Mouse (Mus musculus): ENCODE measurements around the gene Itgav. TPM values are rescaled to one million over a fixed set of nuclear protein-coding genes. Genes with fewer than 3 reads are reported as not detected.

Itgav gene
- polyA plus RNA-seq, 1 experiment from 2014 or later = 76.1 TPM

DNA sequence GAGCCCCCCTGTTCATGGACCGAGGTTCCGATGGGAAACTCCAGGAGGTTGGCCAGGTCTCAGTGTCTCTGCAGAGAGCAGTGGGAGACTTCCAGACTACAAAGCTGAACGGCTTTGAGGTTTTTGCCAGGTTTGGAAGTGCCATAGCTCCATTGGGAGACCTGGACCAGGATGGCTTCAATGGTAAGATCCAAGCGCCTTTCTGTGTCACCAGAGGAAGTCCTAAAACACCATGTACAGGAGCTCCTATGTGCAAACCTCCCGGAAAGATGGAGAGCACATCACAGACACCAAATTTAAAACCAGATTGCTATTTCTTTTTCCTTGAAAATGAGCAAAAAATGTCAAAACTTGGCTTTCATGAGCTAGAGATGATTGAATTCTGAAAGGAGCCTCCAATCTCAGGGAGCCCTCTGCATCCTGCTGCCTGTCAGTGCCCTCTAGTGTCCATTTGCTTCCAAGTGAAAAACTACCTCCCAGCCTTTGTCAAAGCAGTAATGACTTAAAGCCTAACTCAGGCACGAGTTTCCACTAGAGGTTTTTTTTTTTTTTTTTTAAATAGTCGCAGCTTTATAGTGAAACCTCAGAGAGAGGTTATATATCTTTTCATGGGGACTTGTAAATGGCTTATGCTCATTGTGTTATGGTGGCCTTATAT, 47.1 kb downstream of the Itgav start:
- 65% methylated on average over 7 of the region's 7 CpGs for WGBS
- DNase-seq (ENCODE audit: low spot score) = peak; percentile 79
- H3K36me3 ChIP-seq (replicated peaks; ENCODE audit: control insufficient read depth, insufficient read depth, low read depth, low read length) = no peaks in the 10 kb centered on the region

DNA sequence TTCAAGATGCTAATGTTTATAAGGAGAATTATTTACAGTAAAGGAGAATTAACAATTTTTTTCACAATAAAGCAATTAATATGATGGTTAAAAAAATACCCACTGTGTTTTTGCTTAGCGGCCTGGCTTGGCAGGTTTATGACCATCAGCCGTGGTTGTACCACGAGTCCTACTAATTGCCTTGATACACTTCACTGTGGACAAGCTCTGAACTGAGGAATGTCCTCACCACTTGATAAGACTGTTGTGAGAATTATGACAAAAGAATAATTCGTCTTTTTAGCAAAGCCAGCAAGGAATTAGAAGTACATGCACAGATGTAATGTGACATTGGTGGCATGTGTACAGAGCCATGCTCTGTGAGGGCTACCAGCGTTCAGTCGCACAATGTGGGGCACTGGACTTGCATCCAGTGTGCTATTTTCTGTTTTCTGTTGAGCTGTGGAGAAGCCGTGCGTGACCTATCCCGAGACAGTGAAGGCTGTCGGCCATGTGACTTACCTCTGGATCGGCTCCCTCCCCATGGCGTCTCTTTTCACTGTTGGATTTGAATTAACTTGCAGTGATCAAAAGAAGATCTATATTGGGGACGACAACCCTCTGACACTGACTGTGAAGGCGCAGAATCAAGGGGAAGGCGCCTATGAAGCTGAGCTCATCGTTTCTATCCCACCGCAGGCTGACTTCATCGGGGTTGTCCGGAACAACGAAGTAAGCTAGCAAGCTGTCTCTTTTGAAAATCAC, 67.3 kb downstream of the Itgav start:
- H3K9me3 ChIP-seq (replicated peaks; ENCODE audit: control insufficient read depth, low read length) = no peaks in the 10 kb centered on the region
- H3K27me3 ChIP-seq (ENCODE audit: control insufficient read depth, insufficient read depth, low read length) = no peaks in the 10 kb centered on the region
- H3K4me3 ChIP-seq (ENCODE audit: low read depth, low read length) = no peak overlapping the region
- H3K27ac ChIP-seq (replicated peaks; ENCODE audit: low read depth, low read length) = no peak overlapping the region
- no peak overlapping the region for H3K4me2 ChIP-seq (ENCODE audit: low read depth, low read length)
- H3K9ac ChIP-seq (replicated peaks; ENCODE audit: low read length) = no peak overlapping the region
- ATAC-seq (replicated peaks; ENCODE audit: insufficient number of reproducible peaks, low FRiP score, low TSS enrichment, low read depth) (peak; percentile 80), DNase-seq (ENCODE audit: low spot score) (no peak)
- WGBS = 89% methylated on average over 20 of the region's 20 CpGs
- no peaks in the 10 kb centered on the region for H3K36me3 ChIP-seq (replicated peaks; ENCODE audit: control insufficient read depth, insufficient read depth, low read depth, low read length)
- no peaks in the 10 kb centered on the region for H3K4me1 ChIP-seq (ENCODE audit: control insufficient read depth, insufficient read depth, low read length)

More for the DNA sequence above, 47.1 kb downstream of the Itgav start:
- H3K4me1 ChIP-seq (ENCODE audit: control insufficient read depth, insufficient read depth, low read length) = no peaks in the 10 kb centered on the region
- no peaks in the 10 kb centered on the region for H3K27me3 ChIP-seq (ENCODE audit: control insufficient read depth, insufficient read depth, low read length)
- H3K9me3 ChIP-seq (replicated peaks; ENCODE audit: control insufficient read depth, low read length) = no peaks in the 10 kb centered on the region
- H3K27ac ChIP-seq (replicated peaks; ENCODE audit: low read depth, low read length) = no peak overlapping the region
- no peak overlapping the region for H3K4me3 ChIP-seq (ENCODE audit: low read depth, low read length)
- no peak overlapping the region for H3K4me2 ChIP-seq (ENCODE audit: low read depth, low read length)
- no peak overlapping the region for H3K9ac ChIP-seq (replicated peaks; ENCODE audit: low read length)
- no peak for ATAC-seq (replicated peaks; ENCODE audit: insufficient number of reproducible peaks, low FRiP score, low TSS enrichment, low read depth)

DNA sequence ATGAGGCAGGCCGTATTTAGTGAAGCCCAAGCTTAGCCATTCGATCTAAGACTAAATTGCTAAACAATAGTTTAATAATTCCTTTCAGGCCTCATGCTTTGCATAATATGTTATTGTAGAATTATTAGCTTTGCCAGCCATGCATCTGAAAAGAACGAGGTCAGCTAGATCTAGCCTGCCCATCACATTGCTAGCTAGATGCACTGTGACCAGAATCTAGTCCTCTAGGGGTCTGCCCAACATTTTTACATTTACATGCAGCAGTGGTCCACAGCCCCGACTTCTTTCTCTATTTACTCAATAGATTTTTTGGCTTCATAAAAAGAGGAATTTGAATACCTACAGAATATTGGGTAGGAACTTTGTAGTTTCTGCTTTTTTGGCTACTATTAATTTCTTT, 67.9 kb downstream of the Itgav start:
- Histone ChIP-seq H3K9ac (replicated peaks; ENCODE audit: low read length) (no peak overlapping the region), H3K27ac (replicated peaks; ENCODE audit: low read depth, low read length) (no peak overlapping the region), H3K4me1 (ENCODE audit: control insufficient read depth, insufficient read depth, low read length) (no peaks in the 10 kb centered on the region), H3K27me3 (ENCODE audit: control insufficient read depth, insufficient read depth, low read length) (no peaks in the 10 kb centered on the region), H3K4me3 (ENCODE audit: low read depth, low read length) (no peak overlapping the region), H3K9me3 (replicated peaks; ENCODE audit: control insufficient read depth, low read length) (no peaks in the 10 kb centered on the region), H3K4me2 (ENCODE audit: low read depth, low read length) (no peak overlapping the region), H3K36me3 (replicated peaks; ENCODE audit: control insufficient read depth, insufficient read depth, low read depth, low read length) (no peaks in the 10 kb centered on the region)
- WGBS = 90% methylated on average over 4 of the region's 4 CpGs
- no peak for DNase-seq (ENCODE audit: low spot score)
- ATAC-seq (replicated peaks; ENCODE audit: insufficient number of reproducible peaks, low FRiP score, low TSS enrichment, low read depth) = no peak

DNA sequence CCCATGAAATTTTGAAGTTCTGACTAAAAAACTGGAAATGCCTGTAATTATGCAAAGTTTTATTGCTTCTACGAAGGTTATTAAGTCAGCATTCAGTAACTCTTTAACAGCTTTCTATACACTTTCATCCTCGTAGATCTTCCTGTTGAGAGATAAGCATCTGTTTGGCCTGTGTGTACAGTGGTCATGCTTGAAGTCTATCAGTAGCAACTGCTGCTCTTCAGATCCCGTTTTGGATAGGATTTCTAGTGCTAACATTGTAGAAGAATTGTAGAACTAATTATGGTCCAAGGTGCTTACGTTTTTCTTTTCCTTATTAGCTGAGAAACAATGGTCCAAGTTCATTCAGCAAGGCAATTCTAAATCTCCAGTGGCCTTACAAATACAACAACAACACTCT, 71.6 kb downstream of the Itgav start:
- H3K27ac ChIP-seq (replicated peaks; ENCODE audit: low read depth, low read length) = no peak overlapping the region
- H3K36me3 ChIP-seq (replicated peaks; ENCODE audit: control insufficient read depth, insufficient read depth, low read depth, low read length) = no peaks in the 10 kb centered on the region; the same call in 1 of the 2 replicates
- 85% methylated on average over 4 of the region's 4 CpGs for WGBS
- H3K4me1 ChIP-seq (ENCODE audit: control insufficient read depth, insufficient read depth, low read length) = no peaks in the 10 kb centered on the region
- ATAC-seq (replicated peaks; ENCODE audit: insufficient number of reproducible peaks, low FRiP score, low TSS enrichment, low read depth) (no peak), DNase-seq (ENCODE audit: low spot score) (no peak)
- H3K27me3 ChIP-seq (ENCODE audit: control insufficient read depth, insufficient read depth, low read length) = no peaks in the 10 kb centered on the region
- H3K4me3 ChIP-seq (ENCODE audit: low read depth, low read length) = no peak overlapping the region
- H3K4me2 ChIP-seq (ENCODE audit: low read depth, low read length) = no peak overlapping the region
- H3K9ac ChIP-seq (replicated peaks; ENCODE audit: low read length) = no peak overlapping the region
- no peaks in the 10 kb centered on the region for H3K9me3 ChIP-seq (replicated peaks; ENCODE audit: control insufficient read depth, low read length)

DNA sequence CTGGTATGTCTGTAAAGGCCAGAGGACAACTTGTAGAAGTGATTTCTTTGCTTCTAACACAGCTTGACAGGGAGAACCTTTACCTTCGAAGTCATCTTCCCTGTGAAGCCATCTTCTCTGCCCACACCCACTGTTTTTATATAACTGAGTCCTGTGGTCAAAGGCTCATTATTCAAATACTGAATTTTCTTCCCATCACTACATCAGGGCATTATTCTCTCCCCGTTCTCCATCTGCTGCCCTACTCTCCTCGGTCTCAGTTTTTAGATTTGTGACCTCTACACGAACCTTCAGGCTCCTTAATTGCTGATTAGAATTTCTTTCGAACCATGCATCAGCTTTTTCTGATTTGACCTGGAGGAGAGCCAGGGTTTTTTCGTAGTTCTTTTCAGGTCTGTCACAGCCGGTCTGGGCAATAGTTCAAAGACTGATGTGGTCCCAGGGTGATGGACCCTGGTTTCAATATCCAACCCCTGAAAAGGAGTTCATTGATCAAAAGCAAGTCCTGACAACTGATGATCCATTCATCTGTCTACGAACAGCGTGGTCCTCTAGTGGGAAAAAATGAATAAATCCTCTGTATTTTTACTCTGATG, 73.8 kb downstream of the Itgav start:
- Histone ChIP-seq H3K9me3 (replicated peaks; ENCODE audit: control insufficient read depth, low read length) (no peaks in the 10 kb centered on the region), H3K27me3 (ENCODE audit: control insufficient read depth, insufficient read depth, low read length) (no peaks in the 10 kb centered on the region), H3K4me1 (ENCODE audit: control insufficient read depth, insufficient read depth, low read length) (no peaks in the 10 kb centered on the region), H3K4me2 (ENCODE audit: low read depth, low read length) (no peak overlapping the region), H3K36me3 (replicated peaks; ENCODE audit: control insufficient read depth, insufficient read depth, low read depth, low read length) (no peaks in the 10 kb centered on the region; the same call in 1 of the 2 replicates), H3K9ac (replicated peaks; ENCODE audit: low read length) (no peak overlapping the region), H3K27ac (replicated peaks; ENCODE audit: low read depth, low read length) (no peak overlapping the region), H3K4me3 (ENCODE audit: low read depth, low read length) (no peak overlapping the region)
- WGBS = 76% methylated on average over 9 of the region's 9 CpGs
- DNase-seq (ENCODE audit: low spot score) = no peak
- no peak for ATAC-seq (replicated peaks; ENCODE audit: insufficient number of reproducible peaks, low FRiP score, low TSS enrichment, low read depth)

DNA sequence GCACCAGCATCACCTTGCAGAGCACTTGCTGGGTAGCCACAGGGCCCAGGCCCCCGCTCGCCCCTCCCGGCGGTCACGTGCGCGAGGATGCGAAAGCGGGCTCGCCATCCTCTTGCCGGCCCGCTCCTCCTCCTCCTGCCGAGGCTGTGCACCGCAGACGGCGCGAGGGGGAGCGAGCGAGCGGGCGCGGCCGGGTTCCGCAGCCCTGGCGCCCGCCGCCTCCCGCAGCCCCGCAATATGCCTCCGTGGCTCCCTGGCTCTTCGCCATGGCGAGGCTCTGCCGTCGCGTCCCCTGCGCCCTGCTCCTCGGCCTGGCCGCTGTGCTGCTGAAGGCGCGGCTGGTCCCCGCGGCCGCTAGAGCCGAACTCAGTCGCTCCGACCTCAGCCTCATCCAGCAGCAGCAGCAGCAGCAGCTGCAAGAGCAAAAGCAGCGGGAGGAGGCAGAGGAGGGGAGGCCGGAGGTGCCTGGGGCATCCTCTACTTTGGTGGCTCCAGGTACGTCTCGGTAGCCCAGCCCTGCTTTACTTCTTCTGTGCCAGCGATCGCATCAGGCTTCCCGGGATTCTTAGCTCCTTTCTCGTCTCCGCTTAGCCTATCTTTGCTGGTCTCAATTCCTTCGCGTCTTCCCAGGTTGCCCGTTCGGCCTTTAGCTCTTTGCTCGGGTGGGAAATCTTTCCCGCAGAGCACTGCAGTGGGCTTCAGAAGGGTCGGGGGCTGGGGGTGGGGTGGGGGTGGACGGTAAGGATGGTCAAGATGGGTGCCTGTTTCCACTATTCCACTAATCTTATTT, 88.5 kb downstream of the Itgav start, which contains the start of gene Fam171b:
Gene Fam171b (plus strand): TSS at position 154 of the 790 bp plus-strand sequence.
- Histone ChIP-seq H3K4me1 (ENCODE audit: control insufficient read depth, insufficient read depth, low read length) (no peaks in the 10 kb centered on the region; the same call in 1 of the 2 replicates), H3K27me3 (ENCODE audit: control insufficient read depth, insufficient read depth, low read length) (no peaks in the 10 kb centered on the region), H3K4me2 (ENCODE audit: low read depth, low read length) (peak within 1 kb of the TSS; percentile 41), H3K9me3 (replicated peaks; ENCODE audit: control insufficient read depth, low read length) (no peaks in the 10 kb centered on the region), H3K9ac (replicated peaks; ENCODE audit: low read length) (peak within 1 kb of the TSS; percentile 65), H3K36me3 (replicated peaks; ENCODE audit: control insufficient read depth, insufficient read depth, low read depth, low read length) (no peaks in the 10 kb centered on the region), H3K27ac (replicated peaks; ENCODE audit: low read depth, low read length) (no peak within 1 kb of the TSS), H3K4me3 (ENCODE audit: low read depth, low read length) (peak within 1 kb of the TSS; percentile 44)
- WGBS = 0% methylated on average over 52 of the region's 63 CpGs
- ATAC-seq (replicated peaks; ENCODE audit: insufficient number of reproducible peaks, low FRiP score, low TSS enrichment, low read depth) (peak; percentile 92), DNase-seq (ENCODE audit: low spot score) (peak; percentile 86)

DNA sequence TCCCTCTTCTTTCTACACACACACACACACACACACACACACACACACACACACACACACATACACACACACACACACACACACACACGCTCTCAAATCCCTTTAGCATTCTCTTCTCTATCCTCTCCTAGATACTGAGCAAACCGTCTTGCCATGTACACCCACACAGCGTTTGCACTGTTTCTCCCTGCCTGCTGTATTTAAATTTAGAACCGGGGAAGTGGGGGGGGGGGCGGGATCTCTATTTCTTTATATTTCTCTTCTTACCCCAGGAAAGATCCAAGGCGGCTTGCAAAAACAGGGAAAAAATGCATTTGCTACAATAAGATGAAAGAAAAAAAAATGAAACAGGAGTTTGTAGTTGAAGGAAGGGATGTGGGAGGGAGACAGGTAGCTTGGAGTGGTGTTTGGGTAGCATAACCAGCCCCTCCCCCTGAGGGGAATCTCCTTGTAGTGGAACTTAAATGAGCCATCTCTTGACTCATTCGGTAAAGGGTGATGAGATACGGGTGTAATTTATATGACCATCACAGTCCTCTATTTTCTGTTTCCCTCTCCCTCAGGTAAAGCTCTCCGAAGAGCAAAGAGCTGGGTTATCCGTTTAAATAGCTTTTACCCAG, 89.2 kb downstream of the Itgav start:
- H3K36me3 ChIP-seq (replicated peaks; ENCODE audit: control insufficient read depth, insufficient read depth, low read depth, low read length) = no peaks in the 10 kb centered on the region
- DNase-seq (ENCODE audit: low spot score) (no peak), ATAC-seq (replicated peaks; ENCODE audit: insufficient number of reproducible peaks, low FRiP score, low TSS enrichment, low read depth) (no peak)
- no peaks in the 10 kb centered on the region; the same call in 1 of the 2 replicates for H3K4me1 ChIP-seq (ENCODE audit: control insufficient read depth, insufficient read depth, low read length)
- WGBS = 14% methylated on average over 10 of the region's 10 CpGs
- peak overlapping the region; percentile 44 for H3K4me3 ChIP-seq (ENCODE audit: low read depth, low read length)
- H3K4me2 ChIP-seq (ENCODE audit: low read depth, low read length) = peak overlapping the region; percentile 41
- H3K9me3 ChIP-seq (replicated peaks; ENCODE audit: control insufficient read depth, low read length) = no peaks in the 10 kb centered on the region
- no peaks in the 10 kb centered on the region for H3K27me3 ChIP-seq (ENCODE audit: control insufficient read depth, insufficient read depth, low read length)
- H3K27ac ChIP-seq (replicated peaks; ENCODE audit: low read depth, low read length) = no peak overlapping the region
- H3K9ac ChIP-seq (replicated peaks; ENCODE audit: low read length) = peak overlapping the region; percentile 65
